1 mouse cellular context compared by ENCODE assay signal in the genomic region with DNA sequence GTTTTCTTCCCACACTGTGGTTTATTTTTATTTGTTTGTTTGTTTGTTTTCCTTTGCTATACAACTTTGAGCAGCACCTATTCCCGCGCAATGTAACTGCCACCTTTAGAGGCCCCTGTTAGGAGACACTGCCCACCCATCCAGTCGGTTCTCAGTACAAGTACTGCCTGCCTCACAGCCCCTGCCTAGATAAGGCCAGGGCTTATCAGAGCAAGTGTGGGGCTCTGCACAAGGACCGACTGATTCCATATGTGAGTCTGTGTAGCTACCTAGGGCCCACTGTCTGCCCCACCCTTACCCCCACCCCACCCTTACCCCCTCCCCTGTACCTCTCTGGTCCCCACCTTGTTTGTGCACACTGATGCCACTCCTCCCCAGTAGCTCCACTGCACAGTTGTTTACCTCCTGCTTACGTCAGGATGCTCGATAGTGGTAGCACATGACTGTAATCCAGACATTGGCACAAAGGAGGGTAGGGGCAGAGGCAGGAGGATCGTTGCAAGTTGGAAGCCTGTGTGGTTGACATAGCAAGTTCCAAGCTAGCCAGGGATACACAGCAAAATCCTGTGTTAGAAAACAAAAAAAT.
TF ChIP-seq lines count a peak whose summit lies in the region.

No protein-coding gene starts in this region.

TF ChIP-seq in MEL, 35 proteins besides CTCF, POLR2A, EP300 and RAD21:
- TF ChIP-seq GATA1 (IDR thresholded peaks at IDR 0.05; ENCODE audit: low read depth, low read length) (peak; percentile 57; the same call in 1 of the 2 replicates), MXI1 (IDR thresholded peaks at IDR 0.05; ENCODE audit: low read depth, low read length) (no peak), MAZ (IDR thresholded peaks at IDR 0.05; ENCODE audit: low read depth, low read length) (no peak), ZKSCAN1 (IDR thresholded peaks at IDR 0.05; ENCODE audit: low read depth, low read length) (no peak)
